Mouse (Mus musculus) forebrain, embryonic 11.5 days (tissue): Measurements from ENCODE around the gene Sap30. TPM values are rescaled to one million over a fixed set of nuclear protein-coding genes. Genes with fewer than 3 reads are reported as not detected.
"Not testable (repeated sequence)": the region's sequence is repeated elsewhere in the genome, so short reads cannot be mapped to it uniquely, and the experiment has no call there.

Experiments
- ATAC-seq: fragments of 200-750 bp; cut with Nextera tagmentation; replicated peaks from 2 replicates; pipeline ENCODE4 v1.8.0; 2017; ENCODE audit warnings: moderate TSS enrichment; ENCODE audit not compliant: low FRiP score
- DNase-seq: peaks from one replicate; pipeline ENCODE4 v3.0.0-alpha.2; 2017; ENCODE audit warnings: low spot score
- H3K27ac ChIP-seq: fragments of 300-500 bp; sonication (generic); 2 replicates; pipeline ENCODE4 v1.5.1; 2014; ENCODE audit warnings: low read depth, low read length
- H3K27me3 ChIP-seq: fragments of 300-500 bp; sonication (generic); 2 replicates; pipeline ENCODE4 v1.6.1; 2014; ENCODE audit warnings: mild to moderate bottlenecking, low read length, mixed read lengths; ENCODE audit not compliant: control insufficient read depth, insufficient read depth
- H3K36me3 ChIP-seq: fragments of 300-500 bp; sonication (generic); 2 replicates; pipeline ENCODE4 v1.6.1; 2014; ENCODE audit warnings: mild to moderate bottlenecking, low read length, moderate library complexity, mixed read lengths; ENCODE audit not compliant: control insufficient read depth, insufficient read depth
- H3K4me1 ChIP-seq: fragments of 300-500 bp; sonication (generic); replicated peaks from 2 replicates; pipeline ENCODE4 v1.6.1; 2014; ENCODE audit warnings: low read length, mixed read lengths; ENCODE audit not compliant: control insufficient read depth, insufficient read depth
- H3K4me2 ChIP-seq: fragments of 300-500 bp; sonication (generic); 2 replicates; pipeline ENCODE4 v1.6.1; 2014; ENCODE audit warnings: low read depth, mild to moderate bottlenecking, low read length, moderate library complexity, mixed read lengths; ENCODE audit not compliant: severe bottlenecking
- H3K4me3 ChIP-seq: fragments of 300-500 bp; sonication (generic); 2 replicates; pipeline ENCODE4 v1.5.1; 2014; ENCODE audit warnings: low read depth, low read length
- H3K9ac ChIP-seq: fragments of 300-500 bp; sonication (generic); 2 replicates; pipeline ENCODE4 v1.6.1; 2014; ENCODE audit warnings: low read length
- H3K9me3 ChIP-seq: fragments of 300-500 bp; sonication (generic); 2 replicates; pipeline ENCODE4 v1.6.1; 2016; ENCODE audit warnings: low read length, mixed read lengths; ENCODE audit not compliant: control insufficient read depth
- WGBS: fragments of 180-500 bp; shearing (Covaris S2); extraction: QIAGEN DNeasy Blood & Tissue Kit; methylation state at CpG from one replicate; pipeline ENCODE4 v1.1.7; 2014; 5-methylcytosine and 5-hydroxymethylcytosine counted together
- polyA plus RNA-seq: library from polyadenylated mRNA; unstranded; fragments of >200 nt; fragmentation: Nextera tagmentation; extraction: Ambion mirVana; gene quantifications from 2 replicates; pipeline ENCODE4 v1.2.1, GENCODE M21; 2014

Gene Sap30
- polyA plus RNA-seq, 1 experiment from 2014 or later = 131 TPM

DNA sequence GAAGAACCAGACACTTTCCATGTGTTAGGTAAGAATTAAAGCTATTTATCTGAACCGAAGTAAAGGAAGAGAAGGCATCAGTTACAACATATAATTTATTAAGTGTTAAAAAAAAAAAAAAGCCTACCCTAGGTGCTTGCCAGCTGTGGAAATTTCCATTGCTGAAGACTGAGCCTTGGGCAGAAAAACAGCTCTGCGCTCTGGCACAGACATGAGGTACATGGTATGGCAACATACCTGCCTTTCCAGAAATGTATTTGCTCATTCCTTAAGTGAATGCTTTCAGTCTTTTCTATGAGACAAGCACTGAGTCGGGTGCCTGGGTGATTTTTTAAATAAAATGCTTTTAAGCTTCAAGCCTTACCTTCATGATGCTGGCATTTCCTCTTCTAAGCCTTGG, 29.7 kb downstream of the Sap30 start:
- H3K27ac ChIP-seq = no peak overlapping the region
- H3K36me3 ChIP-seq = no peaks in the 10 kb centered on the region
- ATAC-seq (no peak), DNase-seq (no peak)
- 90% methylated on average over 3 of the region's 3 CpGs for WGBS
- H3K4me3 ChIP-seq = no peak overlapping the region
- no peaks in the 10 kb centered on the region for H3K9me3 ChIP-seq
- H3K27me3 ChIP-seq = no peaks in the 10 kb centered on the region
- no peak overlapping the region for H3K4me2 ChIP-seq
- H3K9ac ChIP-seq = no peak overlapping the region
- no peaks in the 10 kb centered on the region for H3K4me1 ChIP-seq

DNA sequence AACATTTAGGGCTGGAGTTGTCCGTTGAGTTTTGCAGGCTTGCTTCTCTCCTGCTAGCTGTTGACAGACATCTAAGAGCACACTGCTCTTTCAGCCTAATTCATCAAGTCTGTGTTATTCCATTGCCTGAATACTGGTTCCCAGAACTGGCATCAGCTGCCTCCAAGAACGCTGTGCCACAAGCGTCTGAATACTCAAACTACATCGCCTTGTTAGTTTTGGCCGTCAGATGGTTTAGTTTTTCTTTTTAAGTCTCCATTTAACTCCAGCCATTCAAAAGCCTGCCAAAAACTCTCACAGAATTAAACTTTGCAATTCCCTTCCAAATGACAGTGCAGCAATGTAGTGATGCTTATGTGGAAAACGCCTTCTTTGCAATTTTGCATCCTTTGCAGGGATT, 30.5 kb downstream of the Sap30 start:
- H3K36me3 ChIP-seq = no peaks in the 10 kb centered on the region

DNA sequence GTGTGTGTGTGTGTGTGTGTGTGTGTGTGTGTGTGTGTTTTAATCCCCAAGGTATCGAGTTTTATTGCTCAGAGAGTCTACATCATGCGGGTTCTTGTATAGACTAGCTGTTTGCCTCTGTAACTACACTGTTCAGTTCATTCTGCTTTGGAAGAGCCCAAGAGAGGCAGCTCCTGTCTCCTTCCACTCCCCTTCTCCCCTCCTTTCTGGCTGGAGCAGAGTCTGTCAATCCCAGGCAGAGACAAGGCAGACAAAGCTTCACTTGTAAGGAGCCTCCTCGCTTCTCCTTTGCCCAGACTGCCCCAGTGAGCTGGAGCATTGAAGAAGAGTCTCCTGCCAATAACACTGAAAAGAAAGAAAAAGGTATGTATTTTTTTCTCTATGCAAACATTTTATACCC, 31.9 kb downstream of the Sap30 start, which contains the start of gene Scrg1:
Gene Scrg1, plus strand, starts transcription at position 159 of the 400 bp plus-strand sequence.
- Histone ChIP-seq H3K4me1 (no peaks in the 10 kb centered on the region), H3K4me3 (no peak within 1 kb of the TSS), H3K27ac (no peak within 1 kb of the TSS), H3K27me3 (no peaks in the 10 kb centered on the region), H3K9ac (no peak within 1 kb of the TSS), H3K4me2 (no peak within 1 kb of the TSS), H3K36me3 (no peaks in the 10 kb centered on the region), H3K9me3 (no peaks in the 10 kb centered on the region)
- ATAC-seq (no peak), DNase-seq (no peak)
- 81% methylated on average over 3 of the region's 3 CpGs for WGBS

More for the DNA sequence above, 30.5 kb downstream of the Sap30 start:
- DNase-seq (no peak), ATAC-seq (no peak)
- Histone ChIP-seq H3K4me3 (no peak overlapping the region), H3K4me2 (no peak overlapping the region), H3K27me3 (no peaks in the 10 kb centered on the region), H3K9ac (no peak overlapping the region), H3K9me3 (no peaks in the 10 kb centered on the region), H3K27ac (no peak overlapping the region), H3K4me1 (no peaks in the 10 kb centered on the region)
- 88% methylated on average over 6 of the region's 6 CpGs for WGBS

DNA sequence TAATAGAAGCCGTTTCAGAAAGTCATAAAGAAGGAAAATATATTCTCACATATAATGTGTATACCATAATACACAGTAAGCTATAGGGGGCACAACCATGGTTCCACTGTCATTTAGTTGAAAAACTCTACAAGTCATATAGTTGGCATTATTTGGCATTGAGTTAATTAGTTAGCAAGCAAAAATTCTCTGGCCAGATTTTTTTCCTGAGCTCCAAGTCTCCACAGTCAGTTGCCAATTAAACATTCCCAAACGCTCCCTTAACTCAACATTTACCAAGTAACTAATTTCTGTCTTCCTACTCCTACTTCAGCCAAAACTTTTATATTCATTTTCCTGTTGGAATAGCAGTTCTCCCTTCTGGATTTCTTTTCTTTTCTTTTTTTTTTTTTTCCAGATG, 34.3 kb downstream of the Sap30 start:
- no peak for ATAC-seq
- Histone ChIP-seq H3K27me3 (no peaks in the 10 kb centered on the region), H3K27ac (no peak overlapping the region), H3K4me3 (no peak overlapping the region), H3K9ac (no peak overlapping the region), H3K4me2 (no peak overlapping the region), H3K4me1 (no peaks in the 10 kb centered on the region), H3K9me3 (no peaks in the 10 kb centered on the region), H3K36me3 (no peaks in the 10 kb centered on the region)
- DNase-seq = no peak
- WGBS = 91% methylated on average over 2 of the region's 2 CpGs

DNA sequence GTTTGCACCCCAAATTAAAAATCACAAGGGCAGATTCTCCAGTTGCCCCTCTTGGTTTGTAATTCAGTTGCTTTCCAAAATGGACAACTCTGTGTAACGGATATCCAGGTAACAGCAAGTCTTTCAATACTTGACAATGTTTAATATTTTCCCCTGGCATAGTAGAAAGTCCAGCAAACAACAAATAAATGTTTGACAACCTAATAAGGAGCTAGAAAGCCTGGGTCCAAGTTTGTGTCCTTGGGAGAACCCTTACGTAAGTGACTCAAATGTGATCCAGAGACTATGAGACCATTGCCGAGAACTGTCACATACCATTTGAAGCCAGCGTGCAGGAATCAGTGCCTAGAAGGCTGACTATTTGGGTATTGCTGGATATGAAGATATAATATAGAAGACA, 35.8 kb downstream of the Sap30 start:
- no peaks in the 10 kb centered on the region for H3K9me3 ChIP-seq
- no peaks in the 10 kb centered on the region for H3K36me3 ChIP-seq
- 93% methylated on average over 4 of the region's 4 CpGs for WGBS
- no peaks in the 10 kb centered on the region for H3K27me3 ChIP-seq
- no peak for DNase-seq
- H3K27ac ChIP-seq = no peak overlapping the region
- H3K9ac ChIP-seq = no peak overlapping the region
- no peak overlapping the region for H3K4me2 ChIP-seq
- H3K4me1 ChIP-seq = no peaks in the 10 kb centered on the region
- no peak for ATAC-seq
- no peak overlapping the region for H3K4me3 ChIP-seq

DNA sequence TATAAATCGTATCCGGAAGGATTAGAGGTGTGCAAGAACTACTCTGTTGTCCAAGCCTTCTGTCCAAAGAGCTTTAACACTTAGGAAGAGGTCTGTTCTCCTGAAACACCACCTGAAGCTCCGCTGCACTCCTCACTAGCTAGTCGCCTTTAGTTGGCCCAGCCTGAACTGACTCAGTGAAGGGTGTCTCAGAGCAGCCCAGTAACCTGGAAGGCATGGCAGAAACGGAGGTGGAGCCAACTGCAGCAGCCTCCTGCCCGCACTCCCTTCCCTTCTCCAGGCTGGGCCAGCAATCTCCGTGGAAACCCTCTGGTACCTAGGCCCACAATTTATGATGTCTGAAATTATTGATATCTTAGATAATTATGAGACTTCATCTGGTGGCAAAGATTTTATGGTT, 36.9 kb downstream of the Sap30 start:
- H3K36me3 ChIP-seq = no peaks in the 10 kb centered on the region
- 74% methylated on average over 7 of the region's 7 CpGs for WGBS
- H3K27ac ChIP-seq = no peak overlapping the region
- no peak overlapping the region for H3K4me3 ChIP-seq
- H3K4me1 ChIP-seq = no peaks in the 10 kb centered on the region
- no peak overlapping the region for H3K4me2 ChIP-seq
- ATAC-seq (no peak), DNase-seq (no peak)
- H3K9ac ChIP-seq = no peak overlapping the region
- no peaks in the 10 kb centered on the region for H3K9me3 ChIP-seq
- no peaks in the 10 kb centered on the region for H3K27me3 ChIP-seq

DNA sequence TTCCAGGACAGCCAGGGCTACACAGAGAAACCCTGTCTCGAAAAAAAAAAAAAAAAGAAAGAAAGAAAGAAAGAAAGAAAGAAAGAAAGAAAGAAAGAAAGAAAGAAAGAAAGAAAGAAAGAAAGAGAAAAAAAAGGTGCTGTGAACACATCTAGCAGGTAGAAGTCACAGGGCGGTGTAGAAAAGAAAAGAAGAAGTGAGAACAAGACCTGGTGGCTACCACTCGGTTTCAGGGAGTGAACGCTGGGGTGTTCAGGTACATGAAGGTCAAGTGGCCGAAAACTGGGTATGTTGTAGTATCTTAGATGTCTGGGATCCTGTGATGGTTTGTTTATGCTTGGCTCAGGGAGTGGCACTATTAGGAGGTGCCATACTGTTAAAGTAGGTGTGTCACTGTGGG, 41.8 kb downstream of the Sap30 start:
- ATAC-seq = not testable (repeated sequence)

DNA sequence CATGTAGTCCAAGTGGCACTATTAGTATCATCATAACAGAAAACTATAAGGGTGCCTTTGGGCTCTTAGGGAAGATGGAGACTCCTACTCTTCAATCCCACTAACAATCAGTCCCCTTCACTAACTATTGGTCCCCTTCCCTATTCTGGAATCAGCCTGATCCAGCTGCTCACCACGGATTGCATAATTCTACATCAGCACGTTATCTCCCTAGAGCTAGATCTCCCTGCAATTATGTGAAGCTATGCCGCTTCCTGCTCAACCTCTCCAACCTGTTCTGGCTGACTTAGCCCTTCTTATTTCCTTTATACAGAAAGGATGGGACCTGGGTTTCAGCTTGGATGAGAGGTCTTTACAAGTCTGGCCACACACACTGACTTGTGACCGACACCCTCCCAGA, 44.4 kb downstream of the Sap30 start:
- H3K4me1 ChIP-seq = no peaks in the 10 kb centered on the region
- ATAC-seq (no peak), DNase-seq (no peak)
- H3K4me2 ChIP-seq = no peak overlapping the region
- no peaks in the 10 kb centered on the region for H3K9me3 ChIP-seq
- H3K9ac ChIP-seq = no peak overlapping the region
- no peaks in the 10 kb centered on the region for H3K36me3 ChIP-seq
- H3K27ac ChIP-seq = no peak overlapping the region
- no peaks in the 10 kb centered on the region for H3K27me3 ChIP-seq
- 82% methylated on average over 4 of the region's 4 CpGs for WGBS
- H3K4me3 ChIP-seq = no peak overlapping the region

More for the DNA sequence above, 41.8 kb downstream of the Sap30 start:
- DNase-seq, H3K36me3 ChIP-seq, H3K4me2 ChIP-seq, H3K9ac ChIP-seq, H3K27me3 ChIP-seq, H3K9me3 ChIP-seq, H3K4me1 ChIP-seq, H3K27ac ChIP-seq, H3K4me3 ChIP-seq: not testable (repeated sequence)
- WGBS = 90% methylated on average over 4 of the region's 5 CpGs

DNA sequence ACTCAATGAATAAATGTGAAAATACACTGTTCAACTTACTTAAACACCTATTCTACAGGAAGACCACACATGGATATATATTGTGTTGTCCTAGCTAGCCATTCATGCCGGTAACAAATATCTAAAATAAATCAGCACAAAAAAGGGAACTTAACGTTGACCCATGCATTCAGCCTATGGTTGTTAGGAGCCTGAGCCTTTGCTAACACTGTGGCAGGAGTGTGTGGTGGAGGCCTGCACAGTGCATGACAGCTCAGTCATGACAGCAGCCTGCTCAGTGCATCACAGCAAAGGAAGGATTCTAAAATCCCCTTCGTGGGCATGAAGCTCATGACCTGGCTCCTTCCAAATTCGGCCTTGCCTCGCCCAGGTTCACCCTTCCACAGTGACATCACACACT, 46.1 kb downstream of the Sap30 start:
- Histone ChIP-seq H3K27me3 (no peaks in the 10 kb centered on the region), H3K27ac (no peak overlapping the region), H3K36me3 (no peaks in the 10 kb centered on the region), H3K9me3 (no peaks in the 10 kb centered on the region), H3K4me2 (no peak overlapping the region), H3K9ac (no peak overlapping the region), H3K4me1 (no peaks in the 10 kb centered on the region), H3K4me3 (no peak overlapping the region)
- DNase-seq = no peak
- WGBS = 89% methylated on average over 5 of the region's 5 CpGs
- ATAC-seq = no peak
